Mouse (Mus musculus) brown adipose tissue, adult 24 weeks (tissue): ENCODE results near the gene Kansl1l. TPM values are rescaled to one million over a fixed set of nuclear protein-coding genes. Genes with fewer than 3 reads are reported as not detected.

Experiments used
- H3K27ac ChIP-seq: fragments of 200-500 bp; replicated peaks from 2 replicates; pipeline ENCODE4 v1.5.1; 2012; ENCODE audit warnings: low read depth, mild to moderate bottlenecking, low read length
- H3K4me1 ChIP-seq: fragments of 200-500 bp; 2 replicates; pipeline ENCODE4 v1.6.1; 2012; ENCODE audit warnings: low read length, mixed read lengths; ENCODE audit not compliant: control insufficient read depth, insufficient read depth, insufficient read length
- H3K4me3 ChIP-seq: fragments of 200-500 bp; 2 replicates; pipeline ENCODE4 v1.5.1; 2012; ENCODE audit warnings: low read depth, mild to moderate bottlenecking, low read length, moderate library complexity; ENCODE audit not compliant: insufficient read depth
- polyA plus RNA-seq: library from polyadenylated mRNA; stranded (reverse); fragments of >200 nt; gene quantifications from 2 replicates; pipeline ENCODE4 v1.2.4, GENCODE M21; 2012; ENCODE audit not compliant: missing spikeins, insufficient read depth, insufficient read length

Gene Kansl1l
- polyA plus RNA-seq, 1 experiment, result 12.4 TPM

DNA sequence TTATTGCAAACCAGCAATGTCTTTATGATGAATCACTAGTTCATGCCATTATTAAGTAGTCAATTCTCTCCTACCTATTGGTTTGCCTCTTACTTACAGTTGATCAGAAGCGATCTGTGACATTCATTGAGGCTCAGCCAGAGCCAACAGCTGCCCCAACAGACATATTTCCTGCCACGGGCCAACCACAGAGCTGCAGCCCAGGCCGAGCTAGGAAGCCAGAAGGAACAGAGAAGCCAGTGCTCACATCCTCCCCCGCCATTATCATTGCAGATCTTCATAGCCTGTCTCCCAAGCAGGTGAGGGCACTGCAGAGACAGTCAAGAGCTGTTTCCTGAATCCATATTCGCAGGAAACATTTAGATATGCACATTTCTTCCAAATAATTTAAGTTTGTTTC lies 123.1 kb downstream of the Kansl1l start:
- H3K4me3 ChIP-seq, result no peak overlapping the region

DNA sequence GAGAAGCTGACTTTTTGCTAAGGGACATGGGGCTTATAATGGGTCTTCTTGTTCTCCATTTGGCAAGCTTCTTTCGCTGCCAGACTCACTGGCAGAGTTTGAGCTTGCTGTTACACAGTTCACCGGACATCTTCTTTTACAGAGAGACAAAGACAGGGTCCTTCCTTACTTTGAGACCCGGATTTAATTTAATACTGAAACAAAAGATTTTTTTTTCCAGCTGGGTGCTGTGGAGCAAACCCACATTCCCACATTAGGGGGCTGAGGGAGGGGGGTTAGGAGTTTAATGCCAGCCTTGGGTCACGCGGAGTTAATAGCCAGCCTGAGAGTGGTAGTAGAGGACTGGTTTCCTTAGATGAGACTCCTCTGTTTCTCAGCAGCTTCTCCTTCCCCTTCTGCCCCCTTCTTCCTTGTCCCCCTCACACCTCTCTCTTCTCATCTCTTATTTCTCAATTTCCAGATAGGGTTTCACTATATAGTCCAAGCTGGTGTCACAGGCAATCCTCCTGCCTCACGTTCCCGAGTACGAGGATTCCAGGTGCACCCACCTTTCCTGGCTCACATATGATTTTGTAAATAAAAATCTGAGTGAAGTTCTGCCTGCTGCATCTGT lies 124.5 kb downstream of the Kansl1l start:
- no peak overlapping the region for H3K4me3 ChIP-seq

More for the DNA sequence above, 123.1 kb downstream of the Kansl1l start:
- Histone ChIP-seq H3K27ac (no peak overlapping the region), H3K4me1 (no peaks in the 10 kb centered on the region)

DNA sequence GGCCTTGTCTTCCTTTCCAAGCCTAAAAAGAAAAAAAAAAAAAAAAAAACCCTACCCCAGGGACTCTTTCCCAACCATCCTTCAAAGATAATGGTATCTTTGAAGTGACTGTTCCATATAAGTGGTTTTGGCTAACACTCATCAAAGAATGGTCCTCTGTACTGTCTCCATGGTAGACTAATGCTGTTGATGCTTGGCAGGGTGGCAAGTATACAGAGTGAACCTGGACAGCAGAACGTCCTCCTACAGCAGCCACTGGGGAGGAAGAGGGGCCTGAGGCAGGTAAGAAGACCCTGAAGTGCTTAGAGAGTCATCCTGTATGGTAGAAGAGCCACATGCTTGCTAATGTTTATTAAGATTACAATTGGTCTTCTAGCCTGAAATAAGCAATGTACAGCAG lies 125.1 kb downstream of the Kansl1l start:
- Histone ChIP-seq H3K27ac (no peak overlapping the region), H3K4me3 (no peak overlapping the region), H3K4me1 (no peaks in the 10 kb centered on the region)

More for the DNA sequence above, 124.5 kb downstream of the Kansl1l start:
- H3K4me1 ChIP-seq, result no peaks in the 10 kb centered on the region
- no peak overlapping the region for H3K27ac ChIP-seq

DNA sequence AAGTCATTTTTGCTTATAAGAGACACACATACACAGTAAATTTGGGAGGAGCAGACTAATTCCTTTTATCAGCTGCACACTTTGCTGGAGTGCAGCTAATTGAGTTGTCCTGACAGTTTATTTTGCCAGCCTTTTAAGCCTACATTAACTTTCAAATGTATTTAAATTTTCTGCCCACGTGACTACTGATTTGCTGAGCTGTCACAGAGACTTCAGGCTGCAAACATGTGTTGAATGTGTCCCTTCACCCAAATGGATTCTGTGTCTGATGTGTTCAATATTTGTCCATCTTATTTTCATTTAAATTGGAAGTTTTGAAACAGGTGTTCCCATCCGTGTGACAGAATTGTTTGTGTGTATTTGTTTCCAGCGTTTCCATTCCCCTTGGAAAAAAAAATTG lies 125.6 kb downstream of the Kansl1l start:
- Histone ChIP-seq H3K4me1 (no peaks in the 10 kb centered on the region), H3K27ac (no peak overlapping the region), H3K4me3 (no peak overlapping the region)

DNA sequence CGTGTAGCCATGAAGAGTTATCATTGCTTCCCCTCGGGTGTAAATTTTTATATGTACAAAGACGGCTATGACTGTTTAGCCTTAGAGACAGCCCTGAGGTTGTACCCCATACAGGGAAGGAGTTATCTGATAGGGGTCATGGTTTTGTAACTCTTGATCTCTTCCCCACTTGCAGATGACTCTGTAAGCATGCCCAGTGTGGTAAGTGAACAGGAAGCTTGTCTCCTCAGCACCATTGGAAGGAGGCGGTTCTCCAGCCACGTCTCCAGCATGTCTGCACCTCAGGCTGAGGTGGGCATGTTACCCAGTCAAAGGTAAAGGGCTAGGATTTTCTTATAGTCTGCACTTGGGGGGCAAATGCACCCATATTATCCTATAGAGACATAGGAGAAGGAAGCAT lies 134.4 kb downstream of the Kansl1l start:
- no peak overlapping the region for H3K27ac ChIP-seq
- H3K4me3 ChIP-seq, result no peak overlapping the region
- H3K4me1 ChIP-seq, result 0 out of 2 replicates have a peak, but pooled peaks cover 2% of the 10 kb centered on the region

DNA sequence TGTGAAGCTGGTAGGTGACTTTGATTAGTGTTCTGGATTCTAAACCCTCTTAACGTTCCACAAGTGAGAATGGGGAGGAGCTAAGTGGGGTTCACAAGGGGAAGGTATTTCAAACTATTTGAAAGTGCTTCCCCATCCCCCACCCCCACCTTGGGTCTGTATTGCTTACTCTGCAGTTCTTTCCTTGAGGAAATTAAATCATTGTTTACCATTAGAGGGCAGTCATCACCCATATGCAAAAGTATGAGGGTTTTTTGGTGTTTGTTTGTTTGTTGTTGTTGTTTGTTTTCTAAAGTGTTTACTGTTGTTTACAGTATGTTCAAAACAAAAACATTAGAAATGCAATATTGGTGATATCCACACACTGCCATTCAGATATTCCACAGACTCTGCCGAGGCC lies 138.7 kb downstream of the Kansl1l start:
- Histone ChIP-seq H3K4me3 (no peak overlapping the region), H3K4me1 (peaks cover 2% of the 10 kb centered on the region; the same call in 1 of the 2 replicates), H3K27ac (no peak overlapping the region)

DNA sequence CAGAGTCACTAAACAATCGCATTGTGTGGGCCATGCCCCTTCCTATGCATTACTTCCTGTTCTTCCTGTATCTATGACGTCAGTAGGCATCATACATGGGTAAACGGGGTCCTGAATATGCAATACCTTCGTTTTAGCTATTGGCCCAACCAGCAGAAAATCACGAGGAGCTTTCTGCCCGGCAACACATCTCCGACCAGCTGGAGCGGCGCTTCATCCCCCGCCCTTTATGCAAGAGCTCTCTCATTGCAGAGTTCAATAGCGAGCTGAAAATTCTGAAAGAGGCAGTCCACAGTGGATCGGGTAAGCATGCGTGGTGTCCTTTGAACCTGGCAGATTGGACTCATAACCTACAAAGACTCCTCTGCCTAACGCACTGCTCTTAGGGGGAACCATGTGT lies 139.4 kb downstream of the Kansl1l start:
- Histone ChIP-seq H3K4me3 (no peak overlapping the region), H3K27ac (no peak overlapping the region), H3K4me1 (peaks cover 2% of the 10 kb centered on the region; the same call in 1 of the 2 replicates)

DNA sequence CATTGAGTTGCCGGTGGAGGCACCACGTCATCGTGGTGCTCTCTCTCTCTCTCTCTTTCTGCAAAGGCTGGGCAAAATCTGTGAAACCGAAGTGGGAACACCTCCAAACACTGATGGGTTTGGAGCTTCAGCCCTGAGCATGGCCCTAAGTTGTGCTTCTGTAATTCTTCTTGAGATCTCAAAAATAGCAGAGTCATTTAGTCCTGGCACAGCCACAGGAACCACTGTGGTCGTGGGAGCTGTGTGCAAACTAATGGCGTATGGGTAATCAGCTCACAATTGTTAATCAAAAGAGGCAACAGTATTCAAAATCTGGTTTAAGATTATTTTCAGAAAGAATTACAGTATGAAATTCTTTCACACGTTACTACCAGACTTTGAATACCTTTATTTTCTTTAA lies 144.6 kb downstream of the Kansl1l start:
- Histone ChIP-seq H3K4me1 (no peaks in the 10 kb centered on the region; the same call in 1 of the 2 replicates), H3K27ac (no peak overlapping the region), H3K4me3 (no peak overlapping the region)

DNA sequence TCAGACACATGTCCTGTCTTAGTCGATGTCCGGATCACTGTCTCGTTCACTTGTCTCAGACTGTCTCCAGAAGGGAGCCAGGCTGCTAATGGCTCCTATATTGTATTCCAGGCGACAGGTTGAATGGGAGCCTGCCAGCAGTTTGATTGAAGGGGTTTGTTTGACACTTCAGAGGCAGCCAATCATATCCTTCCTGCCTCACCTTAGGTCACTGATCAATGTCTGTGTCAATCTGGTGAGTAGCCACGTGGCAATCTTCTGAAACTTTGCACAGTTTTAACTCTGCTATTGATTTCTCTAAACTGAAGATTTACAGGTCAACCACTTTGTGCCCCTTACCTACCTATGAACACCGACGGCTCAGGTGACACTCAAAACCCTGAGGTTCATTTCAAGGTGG lies 145.9 kb downstream of the Kansl1l start:
- H3K27ac ChIP-seq, result no peak overlapping the region
- no peaks in the 10 kb centered on the region for H3K4me1 ChIP-seq
- no peak overlapping the region for H3K4me3 ChIP-seq

Other genes with a start within 250 kb of the Kansl1l start
- 95.4 and 98.7 TPM in 2 replicates for gene Rpe, start 116.7 kb downstream of the Kansl1l start, polyA plus RNA-seq
- 2,156 and 2,258 TPM in 2 replicates for gene Acadl, start 45.7 kb upstream of the Kansl1l start, polyA plus RNA-seq
- gene Myl1, start 127.8 kb upstream of the Kansl1l start, polyA plus RNA-seq, result 425 and 601 TPM in 2 replicates
- gene Lancl1, start 221.3 kb upstream of the Kansl1l start, polyA plus RNA-seq, result 27.8 and 36.4 TPM in 2 replicates